Mouse (Mus musculus) midbrain, embryonic 13.5 days (tissue): ENCODE results near the gene Ano10. TPM values are rescaled to one million over a fixed set of nuclear protein-coding genes. Genes with fewer than 3 reads are reported as not detected.

Experiments used
- ATAC-seq: fragments of 200-750 bp; cut with Nextera tagmentation; 2 replicates; pipeline ENCODE4 v1.8.0; 2017; ENCODE audit warnings: mild to moderate bottlenecking, moderate TSS enrichment, moderate library complexity
- H3K27ac ChIP-seq: fragments of 300-500 bp; sonication (generic); 2 replicates; pipeline ENCODE4 v1.5.1; 2015; ENCODE audit warnings: inconsistent platforms, mild to moderate bottlenecking, moderate library complexity
- H3K27me3 ChIP-seq: fragments of 300-500 bp; sonication (generic); 2 replicates; pipeline ENCODE4 v1.6.1; 2015; ENCODE audit warnings: mild to moderate bottlenecking, inconsistent platforms
- H3K36me3 ChIP-seq: fragments of 300-500 bp; sonication (generic); 2 replicates; pipeline ENCODE4 v1.6.1; 2015; ENCODE audit warnings: mild to moderate bottlenecking, inconsistent platforms
- H3K4me1 ChIP-seq: fragments of 300-500 bp; sonication (generic); replicated peaks from 2 replicates; pipeline ENCODE4 v1.6.1; 2015; ENCODE audit warnings: inconsistent platforms
- H3K4me2 ChIP-seq: fragments of 300-500 bp; sonication (generic); replicated peaks from 2 replicates; pipeline ENCODE4 v1.6.1; 2015; ENCODE audit warnings: moderate library complexity, mild to moderate bottlenecking, inconsistent platforms
- H3K4me3 ChIP-seq: fragments of 300-500 bp; sonication (generic); replicated peaks from 2 replicates; pipeline ENCODE4 v1.5.1; 2015; ENCODE audit warnings: mild to moderate bottlenecking, inconsistent platforms
- H3K9ac ChIP-seq: fragments of 300-500 bp; sonication (generic); replicated peaks from 2 replicates; pipeline ENCODE4 v1.6.1; 2015; ENCODE audit warnings: mild to moderate bottlenecking, inconsistent platforms
- H3K9me3 ChIP-seq: fragments of 300-500 bp; sonication (generic); 2 replicates; pipeline ENCODE4 v1.6.1; 2016; ENCODE audit warnings: mild to moderate bottlenecking, inconsistent platforms
- WGBS: fragments of 180-500 bp; shearing (Covaris S2); methylation state at CpG from one replicate; pipeline ENCODE4 v1.1.7; 2015; 5-methylcytosine and 5-hydroxymethylcytosine counted together
- polyA plus RNA-seq: library from polyadenylated mRNA; unstranded; fragments of >200 nt; fragmentation: Nextera tagmentation; extraction: Ambion mirVana; gene quantifications from 2 replicates; pipeline ENCODE4 v1.2.1, GENCODE M21; 2015

The Ano10 gene
- polyA plus RNA-seq, 1 experiment from 2014 or later: 44.6 TPM

- no peak for ATAC-seq
- WGBS: 83% methylated on average over 10 of the region's 10 CpGs
- H3K36me3 ChIP-seq: peaks cover 55% of the 10 kb centered on the region
- H3K9me3 ChIP-seq: no peaks in the 10 kb centered on the region
- H3K27ac ChIP-seq: no peak overlapping the region
- no peaks in the 10 kb centered on the region for H3K4me1 ChIP-seq
- H3K9ac ChIP-seq: no peak overlapping the region
- H3K4me3 ChIP-seq: no peak overlapping the region
- H3K4me2 ChIP-seq: no peak overlapping the region
- no peaks in the 10 kb centered on the region for H3K27me3 ChIP-seq
These were observed 28.6 kb downstream of the Ano10 start for GRCm38 (mm10) chr9:122265526-122266210.

- Histone ChIP-seq H3K4me1 (no peaks in the 10 kb centered on the region), H3K9me3 (no peaks in the 10 kb centered on the region), H3K4me3 (no peak overlapping the region), H3K4me2 (no peak overlapping the region), H3K9ac (no peak overlapping the region), H3K36me3 (peaks cover 70% of the 10 kb centered on the region), H3K27me3 (no peaks in the 10 kb centered on the region), H3K27ac (no peak overlapping the region)
- ATAC-seq: no peak
These were observed 31.1 kb downstream of the Ano10 start for GRCm38 (mm10) chr9:122263140-122263539.

GRCm38 (mm10) chr9:122254386-122254785, 39.8 kb downstream of the Ano10 start:
- ATAC-seq: no peak
- H3K4me3 ChIP-seq: no peak overlapping the region
- no peak overlapping the region for H3K9ac ChIP-seq
- H3K4me1 ChIP-seq: no peaks in the 10 kb centered on the region
- H3K4me2 ChIP-seq: no peak overlapping the region
- no peaks in the 10 kb centered on the region for H3K9me3 ChIP-seq
- H3K27ac ChIP-seq: no peak overlapping the region
- peaks cover 91% of the 10 kb centered on the region for H3K36me3 ChIP-seq
- 88% methylated on average over 3 of the region's 3 CpGs for WGBS
- H3K27me3 ChIP-seq: no peaks in the 10 kb centered on the region

- Histone ChIP-seq H3K27me3 (no peaks in the 10 kb centered on the region), H3K4me1 (0 out of 2 replicates have a peak, but pooled peaks cover 4% of the 10 kb centered on the region), H3K4me2 (no peak overlapping the region), H3K27ac (no peak overlapping the region), H3K9me3 (no peaks in the 10 kb centered on the region), H3K9ac (no peak overlapping the region), H3K36me3 (peaks cover 70% of the 10 kb centered on the region), H3K4me3 (no peak overlapping the region)
- no peak for ATAC-seq
- 79% methylated on average over 1 of the region's 1 CpGs for WGBS
These were observed 42.1 kb downstream of the Ano10 start for GRCm38 (mm10) chr9:122252113-122252512.

DNA sequence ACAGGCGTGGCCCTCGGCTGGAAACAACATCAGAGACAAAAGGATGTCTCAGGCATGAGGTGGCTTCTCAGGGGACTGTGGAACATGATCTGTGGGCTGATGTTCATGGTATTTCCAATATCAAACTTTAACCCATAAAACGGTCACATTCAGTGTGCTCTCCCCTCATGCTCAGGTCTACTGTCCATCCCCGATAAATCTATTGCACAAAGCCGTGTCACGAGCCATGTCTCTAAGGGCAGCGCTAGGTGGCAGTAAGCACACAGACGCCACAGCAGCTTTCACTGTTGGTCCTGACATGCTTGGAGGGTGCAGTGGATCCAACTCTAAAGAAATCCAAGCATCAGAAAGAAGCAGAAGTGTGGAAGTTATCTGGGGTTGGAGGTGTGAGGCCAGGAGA, 46.1 kb downstream of the Ano10 start:
- 34% methylated on average over 8 of the region's 8 CpGs for WGBS
- 0 out of 2 replicates have a peak overlapping the region, but pooled peaks have one; percentile 44 for H3K27ac ChIP-seq
- H3K9ac ChIP-seq: no peak overlapping the region
- no peak overlapping the region for H3K4me2 ChIP-seq
- H3K27me3 ChIP-seq: no peaks in the 10 kb centered on the region
- ATAC-seq: peak; percentile 59; the same call in 1 of the 2 replicates
- H3K4me1 ChIP-seq: 0 out of 2 replicates have a peak, but pooled peaks cover 4% of the 10 kb centered on the region
- H3K36me3 ChIP-seq: peaks cover 49% of the 10 kb centered on the region
- no peak overlapping the region for H3K4me3 ChIP-seq
- no peaks in the 10 kb centered on the region for H3K9me3 ChIP-seq

GRCm38 (mm10) chr9:122247430-122248027, 46.7 kb downstream of the Ano10 start:
- H3K27ac ChIP-seq: no peak overlapping the region
- 44% methylated on average over 13 of the region's 13 CpGs for WGBS

GRCm38 (mm10) chr9:122245879-122246278, 48.3 kb downstream of the Ano10 start:
- Histone ChIP-seq H3K9me3 (no peaks in the 10 kb centered on the region), H3K4me3 (no peak overlapping the region), H3K9ac (no peak overlapping the region), H3K36me3 (peaks cover 27% of the 10 kb centered on the region), H3K27me3 (no peaks in the 10 kb centered on the region), H3K4me1 (peaks cover 15% of the 10 kb centered on the region), H3K4me2 (no peak overlapping the region), H3K27ac (no peak overlapping the region)
- no peak for ATAC-seq
- 83% methylated on average over 8 of the region's 8 CpGs for WGBS

More at GRCm38 (mm10) chr9:122247430-122248027, 46.7 kb downstream of the Ano10 start:
- Histone ChIP-seq H3K4me3 (no peak overlapping the region), H3K9ac (no peak overlapping the region), H3K27me3 (no peaks in the 10 kb centered on the region), H3K36me3 (peaks cover 44% of the 10 kb centered on the region), H3K4me1 (0 out of 2 replicates have a peak, but pooled peaks cover 4% of the 10 kb centered on the region), H3K4me2 (no peak overlapping the region), H3K9me3 (no peaks in the 10 kb centered on the region)
- peak; percentile 76 for ATAC-seq

DNA sequence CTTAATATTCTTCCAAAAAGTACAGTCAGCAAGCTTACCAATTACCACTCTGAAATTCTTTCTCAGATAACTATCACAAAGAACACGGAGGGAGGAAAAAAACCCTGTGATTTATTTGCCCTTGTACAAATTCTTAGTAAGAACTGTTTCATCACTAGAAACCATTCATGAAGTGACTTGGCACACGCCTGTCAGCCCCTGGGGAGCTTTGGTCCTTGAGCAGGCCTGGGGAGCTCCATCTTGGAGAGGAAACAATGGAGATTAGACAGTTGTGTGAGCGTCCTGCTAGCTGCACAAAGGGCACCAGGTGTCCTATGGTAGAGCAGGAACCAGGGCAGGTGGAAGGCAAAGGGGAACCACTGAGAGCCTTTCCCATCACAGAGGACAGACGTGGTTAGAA, 48.8 kb downstream of the Ano10 start:
- 58% methylated on average over 4 of the region's 4 CpGs for WGBS

GRCm38 (mm10) chr9:122244800-122245165, 49.4 kb downstream of the Ano10 start:
- peaks cover 16% of the 10 kb centered on the region for H3K36me3 ChIP-seq
- H3K9ac ChIP-seq: no peak overlapping the region
- H3K4me3 ChIP-seq: no peak overlapping the region
- peaks cover 21% of the 10 kb centered on the region for H3K4me1 ChIP-seq
- H3K27ac ChIP-seq: no peak overlapping the region
- 30% methylated on average over 2 of the region's 2 CpGs for WGBS
- no peaks in the 10 kb centered on the region for H3K9me3 ChIP-seq
- no peak for ATAC-seq
- H3K27me3 ChIP-seq: no peaks in the 10 kb centered on the region
- H3K4me2 ChIP-seq: no peak overlapping the region

More for the DNA sequence above, 48.8 kb downstream of the Ano10 start:
- ATAC-seq: no peak
- H3K27ac ChIP-seq: no peak overlapping the region
- peaks cover 19% of the 10 kb centered on the region for H3K4me1 ChIP-seq
- no peak overlapping the region for H3K4me3 ChIP-seq
- no peak overlapping the region for H3K9ac ChIP-seq
- H3K27me3 ChIP-seq: no peaks in the 10 kb centered on the region
- peaks cover 23% of the 10 kb centered on the region for H3K36me3 ChIP-seq
- no peak overlapping the region for H3K4me2 ChIP-seq
- no peaks in the 10 kb centered on the region for H3K9me3 ChIP-seq

- no peak overlapping the region for H3K9ac ChIP-seq
- no peaks in the 10 kb centered on the region for H3K9me3 ChIP-seq
- no peak overlapping the region for H3K4me2 ChIP-seq
- H3K27ac ChIP-seq: no peak overlapping the region
- 35% methylated on average over 4 of the region's 4 CpGs for WGBS
- peaks cover 21% of the 10 kb centered on the region for H3K4me1 ChIP-seq
- H3K27me3 ChIP-seq: no peaks in the 10 kb centered on the region
- ATAC-seq: no peak
- H3K4me3 ChIP-seq: no peak overlapping the region
- H3K36me3 ChIP-seq: peaks cover 11% of the 10 kb centered on the region; the same call in 1 of the 2 replicates
These were observed 50.0 kb downstream of the Ano10 start for GRCm38 (mm10) chr9:122244080-122244799.

DNA sequence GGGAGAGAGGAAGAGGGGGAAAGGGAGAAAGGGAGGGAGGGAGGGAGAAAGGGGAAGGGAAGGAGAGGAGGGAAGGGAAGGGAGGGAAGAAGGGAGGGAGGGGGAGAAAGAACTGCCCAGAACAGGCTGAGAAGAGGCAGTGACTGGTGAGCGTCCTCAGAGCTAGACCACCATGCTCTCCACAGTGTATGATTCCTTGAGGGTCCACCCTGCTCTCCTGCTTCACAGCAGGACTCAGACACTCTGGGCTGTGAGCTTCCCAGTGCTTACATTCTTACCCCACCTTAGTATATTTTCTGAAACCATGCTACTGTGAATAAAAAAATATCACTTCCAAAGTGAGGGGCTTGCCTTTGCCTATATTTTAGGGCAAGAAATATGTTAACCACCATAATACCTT, 50.9 kb downstream of the Ano10 start:
- peaks cover 11% of the 10 kb centered on the region; the same call in 1 of the 2 replicates for H3K36me3 ChIP-seq

DNA sequence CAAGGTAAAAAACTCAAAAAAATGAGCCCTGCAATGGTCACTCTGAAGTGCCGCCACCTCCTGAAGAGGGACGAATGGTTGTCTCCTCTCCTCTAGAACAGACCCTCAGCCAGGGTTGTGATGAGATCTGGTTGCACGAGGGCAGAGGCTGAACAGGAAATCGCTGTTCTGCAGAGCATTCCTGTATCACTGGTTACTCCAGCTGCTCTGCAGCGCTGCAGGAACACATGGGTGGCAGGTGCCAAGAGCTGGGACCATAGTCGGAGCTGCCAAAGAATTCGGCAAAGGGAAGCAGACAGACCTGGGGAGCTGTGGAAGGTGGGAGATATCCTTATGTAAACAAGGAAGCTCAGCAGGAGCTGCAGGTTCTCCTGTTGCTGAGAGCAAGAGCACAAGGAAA, 51.4 kb downstream of the Ano10 start:
- Histone ChIP-seq H3K36me3 (peaks cover 11% of the 10 kb centered on the region; the same call in 1 of the 2 replicates), H3K27me3 (no peaks in the 10 kb centered on the region), H3K4me1 (peaks cover 17% of the 10 kb centered on the region), H3K4me2 (no peak overlapping the region), H3K4me3 (no peak overlapping the region), H3K9ac (no peak overlapping the region), H3K27ac (no peak overlapping the region), H3K9me3 (no peaks in the 10 kb centered on the region)
- ATAC-seq: no peak
- WGBS: 41% methylated on average over 7 of the region's 7 CpGs

More for the DNA sequence above, 50.9 kb downstream of the Ano10 start:
- Histone ChIP-seq H3K9me3 (no peaks in the 10 kb centered on the region), H3K4me1 (peaks cover 21% of the 10 kb centered on the region), H3K27me3 (no peaks in the 10 kb centered on the region), H3K27ac (no peak overlapping the region), H3K4me2 (no peak overlapping the region), H3K4me3 (no peak overlapping the region), H3K9ac (no peak overlapping the region)
- 75% methylated on average over 1 of the region's 1 CpGs for WGBS
- ATAC-seq: no peak
